Mouse (Mus musculus): ENCODE data around the gene Acss2. TPM values are rescaled to one million over a fixed set of nuclear protein-coding genes. Genes with fewer than 3 reads are reported as not detected.

Gene Acss2
- total RNA-seq, 1 experiment from 2014 or later, result 16.6 TPM

DNA sequence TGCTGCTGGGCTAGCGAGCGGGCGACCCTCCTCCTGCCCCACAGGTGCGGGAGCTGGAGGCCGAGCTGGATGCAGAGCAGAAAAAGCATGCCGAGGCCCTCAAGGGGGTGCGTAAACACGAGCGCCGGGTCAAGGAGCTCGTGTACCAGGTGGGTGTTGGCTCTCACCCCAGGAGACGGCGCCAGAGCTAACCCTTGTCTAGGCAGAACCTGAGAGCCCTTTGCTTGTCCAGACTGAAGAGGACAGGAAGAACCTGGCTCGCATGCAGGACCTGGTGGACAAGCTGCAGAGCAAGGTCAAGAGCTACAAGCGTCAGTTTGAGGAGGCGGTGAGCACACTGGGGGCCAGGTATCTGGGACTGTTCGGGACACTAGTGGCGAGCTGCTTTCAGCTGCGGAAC lies 115.4 kb downstream of the Acss2 start:
- no peak for ATAC-seq (replicated peaks in 1 of 2; ENCODE audit: insufficient read depth in 1 of 2, low FRiP score in 2 of 2, low TSS enrichment in 1 of 2, low read depth in 1 of 2, poor library complexity in 2 of 2, severe bottlenecking in 2 of 2)

GRCm38 (mm10) chr2:155633731-155634130 lies 116.0 kb downstream of the Acss2 start:
- ATAC-seq (replicated peaks in 1 of 2; ENCODE audit: insufficient read depth in 1 of 2, low FRiP score in 2 of 2, low TSS enrichment in 1 of 2, low read depth in 1 of 2, poor library complexity in 2 of 2, severe bottlenecking in 2 of 2), result no peak

- ATAC-seq (replicated peaks in 1 of 2; ENCODE audit: insufficient read depth in 1 of 2, low FRiP score in 2 of 2, low TSS enrichment in 1 of 2, low read depth in 1 of 2, poor library complexity in 2 of 2, severe bottlenecking in 2 of 2), result no peak
These were observed 116.8 kb downstream of the Acss2 start for GRCm38 (mm10) chr2:155634562-155634961.

Other genes with a start within 250 kb of the Acss2 start
- gene Map1lc3a, start 241.7 kb upstream of the Acss2 start, total RNA-seq (2017), result 2.6 and 4.8 TPM in 2 replicates
- 43.4 and 48.2 TPM in 2 replicates for gene Pigu, start 160.5 kb upstream of the Acss2 start, total RNA-seq (2017)
- 4.2 and 19.3 TPM in 2 replicates for gene Trp53inp2, start 136.9 kb upstream of the Acss2 start, total RNA-seq (2017)
- 12.5 and 22.1 TPM in 2 replicates for gene Ncoa6, start 44.1 kb upstream of the Acss2 start, total RNA-seq (2017)
- not detected in 2 replicates for gene Ggt7, start 289 bp downstream of the Acss2 start, total RNA-seq (2017)
- gene Gss, start 74.9 kb downstream of the Acss2 start, total RNA-seq (2017), result 18.3 and 32.5 TPM in 2 replicates
- 0.10 TPM in 1 of 2 replicates, not detected in the other for gene Myh7b, start 93.3 kb downstream of the Acss2 start, total RNA-seq (2017)
- 82.7 and 112 TPM in 2 replicates for gene Trpc4ap, start 174.4 kb downstream of the Acss2 start, total RNA-seq (2017)
- gene Edem2, start 211.5 kb downstream of the Acss2 start, total RNA-seq (2017), result 44.5 and 48.5 TPM in 2 replicates
- gene Gm17581, start 217.9 kb downstream of the Acss2 start, total RNA-seq (2017), result not detected in 2 replicates
- 71.9 and 78.0 TPM in 2 replicates for gene Procr, start 233.2 kb downstream of the Acss2 start, total RNA-seq (2017)